Mouse (Mus musculus): ENCODE data around the gene Gm42957. TPM values are rescaled to one million over a fixed set of nuclear protein-coding genes. Genes with fewer than 3 reads are reported as not detected.

Gene Gm42957
- polyA plus RNA-seq, 1 experiment from 2014 or later = 0.04 TPM

DNA sequence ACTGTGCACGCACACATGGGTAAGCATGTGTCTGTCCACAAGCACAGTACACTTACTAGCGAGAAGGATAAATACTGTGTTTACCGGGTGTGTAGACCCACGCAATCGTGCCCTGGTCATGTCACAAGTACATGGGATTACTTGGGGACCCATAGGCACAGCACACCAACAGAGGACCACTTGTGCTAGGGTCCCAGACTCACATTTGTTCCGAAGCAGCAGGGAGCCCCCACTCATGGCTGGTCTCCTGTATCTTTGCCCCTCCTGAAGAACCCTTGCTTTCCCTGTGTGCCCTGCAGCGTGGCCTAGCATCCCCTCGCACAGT lies 36.2 kb upstream of the Gm42957 start:
- H3K27ac ChIP-seq (replicated peaks) = no peak overlapping the region

DNA sequence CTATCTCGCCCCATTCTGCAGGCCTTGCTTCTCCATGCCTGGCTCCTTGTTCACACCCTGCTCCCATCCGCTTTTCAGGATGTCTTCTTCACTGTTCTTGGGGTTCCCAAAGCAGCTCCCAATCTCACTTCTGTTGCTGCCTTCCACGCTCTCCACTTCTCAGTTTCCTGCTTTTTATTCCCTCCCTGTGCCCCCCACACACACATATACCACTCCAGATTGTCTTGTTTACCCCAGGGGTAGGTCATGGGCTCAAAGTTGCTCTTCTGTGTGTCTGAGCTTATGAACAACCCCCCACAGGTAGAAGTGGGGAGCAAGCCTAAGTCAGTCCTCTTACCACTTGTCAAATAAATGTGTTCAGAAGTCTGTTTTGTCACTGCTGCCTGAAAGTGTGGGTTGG lies 35.9 kb upstream of the Gm42957 start:
- DNase-seq (ENCODE audit: low spot score) = no peak
- no peak overlapping the region for H3K4me2 ChIP-seq (replicated peaks; ENCODE audit: low read depth)
- 85% methylated on average over 3 of the region's 3 CpGs for WGBS

More for the DNA sequence above, 36.2 kb upstream of the Gm42957 start:
- WGBS = 63% methylated on average over 8 of the region's 8 CpGs
- H3K4me2 ChIP-seq (replicated peaks; ENCODE audit: low read depth) = peak overlapping the region; percentile 81
- H3K9ac ChIP-seq (ENCODE audit: low read length) = 0 out of 2 replicates have a peak overlapping the region, but pooled peaks have one; percentile 63
- H3K9me3 ChIP-seq (ENCODE audit: control insufficient read depth, low read length) = no peaks in the 10 kb centered on the region
- DNase-seq (ENCODE audit: low spot score) (no peak), ATAC-seq (ENCODE audit: low FRiP score, low TSS enrichment) (no peak)
- no peak overlapping the region for H3K4me3 ChIP-seq (ENCODE audit: low read depth, low read length)
- no peak for TF ChIP-seq EP300 (optimal IDR thresholded peaks at IDR 0.05)
- TF ChIP-seq CTCF (IDR thresholded peaks at IDR 0.05; ENCODE audit: low read depth) = no peak
- no peaks in the 10 kb centered on the region for H3K36me3 ChIP-seq (ENCODE audit: control insufficient read depth, insufficient read depth, low read length)
- no peaks in the 10 kb centered on the region for H3K27me3 ChIP-seq (ENCODE audit: control insufficient read depth, insufficient read depth, low read length)
- H3K4me1 ChIP-seq (replicated peaks; ENCODE audit: control insufficient read depth, insufficient read depth) = 0 out of 2 replicates have a peak, but pooled peaks cover 3% of the 10 kb centered on the region

DNA sequence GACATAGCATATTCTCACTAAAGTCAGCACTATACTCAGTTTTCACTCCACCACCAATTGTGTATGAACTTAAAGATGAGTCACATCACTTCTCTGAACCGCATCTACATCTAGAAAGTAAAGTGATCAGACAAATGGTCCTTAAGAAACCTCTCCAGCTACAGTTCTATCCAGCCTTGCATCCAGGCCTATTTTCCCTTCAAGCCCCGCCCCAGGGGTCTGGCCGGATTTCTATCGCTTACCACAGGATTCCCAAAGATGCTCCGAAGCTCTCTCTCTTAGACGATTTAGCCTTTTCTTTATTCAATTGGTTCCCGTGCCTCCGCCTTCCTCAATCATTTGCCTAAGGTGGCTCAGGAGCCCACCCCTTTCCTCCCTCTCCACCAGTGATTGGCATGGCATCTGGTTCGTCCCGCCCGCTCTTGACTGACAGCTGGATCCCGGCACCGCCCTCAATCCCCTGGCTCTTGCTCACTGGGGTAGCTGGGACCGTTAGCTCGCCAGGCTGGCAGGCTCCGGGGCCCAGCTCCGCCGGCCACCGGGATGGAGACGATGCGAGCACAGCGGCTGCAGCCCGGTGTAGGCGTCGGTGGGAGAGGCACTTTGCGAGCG lies 34.5 kb upstream of the Gm42957 start, which contains the start of gene Lix1l:
Gene Lix1l, plus strand, starts transcription at position 511 of the 612 bp plus-strand sequence.
- peak within 1 kb of the TSS; percentile 69 for H3K4me2 ChIP-seq (replicated peaks; ENCODE audit: low read depth)
- H3K27ac ChIP-seq (replicated peaks) = peak within 1 kb of the TSS; percentile 97
- H3K27me3 ChIP-seq (ENCODE audit: control insufficient read depth, insufficient read depth, low read length) = no peaks in the 10 kb centered on the region
- 0 out of 2 replicates have a peak, but pooled peaks cover 3% of the 10 kb centered on the region for H3K4me1 ChIP-seq (replicated peaks; ENCODE audit: control insufficient read depth, insufficient read depth)
- no peaks in the 10 kb centered on the region for H3K9me3 ChIP-seq (ENCODE audit: control insufficient read depth, low read length)
- peak within 1 kb of the TSS; percentile 61 for H3K4me3 ChIP-seq (ENCODE audit: low read depth, low read length)
- ATAC-seq (ENCODE audit: low FRiP score, low TSS enrichment) (peak; percentile 90), DNase-seq (ENCODE audit: low spot score) (peak; percentile 88)
- 1% methylated on average over 25 of the region's 27 CpGs for WGBS
- H3K36me3 ChIP-seq (ENCODE audit: control insufficient read depth, insufficient read depth, low read length) = no peaks in the 10 kb centered on the region
- TF ChIP-seq CTCF (IDR thresholded peaks at IDR 0.05; ENCODE audit: low read depth) = no peak
- TF ChIP-seq EP300 (optimal IDR thresholded peaks at IDR 0.05) = no peak
- peak within 1 kb of the TSS; percentile 72 for H3K9ac ChIP-seq (ENCODE audit: low read length)

More for the DNA sequence above, 35.9 kb upstream of the Gm42957 start:
- Histone ChIP-seq H3K4me3 (ENCODE audit: low read depth, low read length) (no peak overlapping the region), H3K27me3 (ENCODE audit: control insufficient read depth, insufficient read depth, low read length) (no peaks in the 10 kb centered on the region), H3K36me3 (ENCODE audit: control insufficient read depth, insufficient read depth, low read length) (no peaks in the 10 kb centered on the region), H3K27ac (replicated peaks) (no peak overlapping the region), H3K9ac (ENCODE audit: low read length) (no peak overlapping the region), H3K4me1 (replicated peaks; ENCODE audit: control insufficient read depth, insufficient read depth) (0 out of 2 replicates have a peak, but pooled peaks cover 3% of the 10 kb centered on the region), H3K9me3 (ENCODE audit: control insufficient read depth, low read length) (no peaks in the 10 kb centered on the region)
- ATAC-seq (ENCODE audit: low FRiP score, low TSS enrichment) = no peak
- no peak for TF ChIP-seq EP300 (optimal IDR thresholded peaks at IDR 0.05)
- no peak for TF ChIP-seq CTCF (IDR thresholded peaks at IDR 0.05; ENCODE audit: low read depth)

DNA sequence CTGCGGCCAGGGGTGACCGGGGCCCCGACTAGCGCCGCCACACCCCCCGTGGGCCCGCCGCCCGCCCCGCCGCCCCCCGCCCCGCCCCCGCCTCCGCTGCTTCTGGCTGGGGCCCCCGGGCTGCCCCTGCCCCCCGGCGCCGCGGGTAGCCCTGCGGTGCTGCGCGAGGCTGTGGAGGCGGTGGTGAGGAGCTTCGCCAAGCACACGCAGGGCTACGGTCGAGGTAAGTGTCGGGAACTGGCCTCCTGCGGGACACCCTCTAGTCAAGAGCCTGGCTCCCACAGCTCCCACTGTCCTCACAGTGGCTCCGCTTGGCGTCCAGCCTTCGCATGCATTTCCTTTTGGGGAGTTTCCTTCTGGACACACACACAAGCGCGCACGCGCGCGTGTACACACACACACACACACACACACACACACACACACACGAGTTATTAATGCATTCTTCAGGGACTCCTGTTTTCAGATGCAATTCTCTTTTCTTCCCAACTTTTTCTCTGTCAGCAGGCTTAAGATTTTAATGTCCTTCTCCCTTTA lies 34.0 kb upstream of the Gm42957 start:
- Histone ChIP-seq H3K4me2 (replicated peaks; ENCODE audit: low read depth) (peak overlapping the region; percentile 69), H3K27ac (replicated peaks) (peak overlapping the region; percentile 97), H3K36me3 (ENCODE audit: control insufficient read depth, insufficient read depth, low read length) (no peaks in the 10 kb centered on the region), H3K4me3 (ENCODE audit: low read depth, low read length) (peak overlapping the region; percentile 61), H3K9me3 (ENCODE audit: control insufficient read depth, low read length) (no peaks in the 10 kb centered on the region), H3K9ac (ENCODE audit: low read length) (peak overlapping the region; percentile 72), H3K27me3 (ENCODE audit: control insufficient read depth, insufficient read depth, low read length) (no peaks in the 10 kb centered on the region), H3K4me1 (replicated peaks; ENCODE audit: control insufficient read depth, insufficient read depth) (0 out of 2 replicates have a peak, but pooled peaks cover 3% of the 10 kb centered on the region)
- TF ChIP-seq EP300 (optimal IDR thresholded peaks at IDR 0.05) = no peak
- TF ChIP-seq CTCF (IDR thresholded peaks at IDR 0.05; ENCODE audit: low read depth) = no peak
- DNase-seq (ENCODE audit: low spot score) (peak; percentile 60), ATAC-seq (ENCODE audit: low FRiP score, low TSS enrichment) (peak; percentile 62)
- under 1% methylated on average over 30 of the region's 40 CpGs for WGBS

DNA sequence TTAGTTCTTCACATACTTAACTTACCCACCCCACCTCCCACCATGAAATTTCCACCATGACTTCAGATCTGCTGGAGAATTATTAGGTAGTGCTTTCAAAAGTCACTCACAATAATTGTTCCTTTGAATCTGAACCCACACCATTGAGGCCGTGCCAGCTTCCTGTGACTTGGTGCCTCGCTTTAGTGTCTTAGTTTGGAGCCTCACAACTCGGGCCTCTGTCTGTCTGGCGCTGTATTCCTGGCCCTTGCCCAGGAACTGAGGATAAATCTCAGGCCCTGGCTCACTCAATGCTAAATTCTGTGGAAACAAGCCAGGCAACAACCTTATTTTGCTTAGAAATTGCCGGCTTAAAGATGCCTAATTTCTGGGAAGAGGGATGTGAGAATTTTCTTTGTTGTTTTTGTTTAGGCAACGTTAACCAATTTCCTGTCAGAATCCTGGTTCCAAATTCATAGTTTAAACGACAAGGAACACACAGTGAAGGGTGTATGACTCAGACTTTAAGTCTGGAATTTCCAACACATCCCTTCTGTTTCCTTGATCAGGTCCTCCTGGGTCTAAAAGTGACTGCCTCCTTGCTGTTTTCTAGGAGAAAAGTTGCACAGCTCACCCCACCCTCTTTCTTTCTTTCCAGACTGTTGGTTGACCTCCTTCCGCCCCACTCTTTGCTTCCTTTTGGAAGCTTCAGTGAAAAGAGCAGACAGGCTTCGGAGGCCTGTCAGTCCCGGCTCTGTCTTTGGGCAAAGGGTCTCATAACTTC lies 33.2 kb upstream of the Gm42957 start:
- TF ChIP-seq CTCF (IDR thresholded peaks at IDR 0.05; ENCODE audit: low read depth) (peak; percentile 7; the same call in 1 of the 2 replicates), EP300 (optimal IDR thresholded peaks at IDR 0.05) (no peak)
- H3K4me1 ChIP-seq (replicated peaks; ENCODE audit: control insufficient read depth, insufficient read depth) = 0 out of 2 replicates have a peak, but pooled peaks cover 3% of the 10 kb centered on the region
- no peak for ATAC-seq (ENCODE audit: low FRiP score, low TSS enrichment)

More for the DNA sequence above, 33.2 kb upstream of the Gm42957 start:
- Histone ChIP-seq H3K36me3 (ENCODE audit: control insufficient read depth, insufficient read depth, low read length) (no peaks in the 10 kb centered on the region), H3K27ac (replicated peaks) (peak overlapping the region; percentile 97), H3K9me3 (ENCODE audit: control insufficient read depth, low read length) (no peaks in the 10 kb centered on the region), H3K4me3 (ENCODE audit: low read depth, low read length) (peak overlapping the region; percentile 61), H3K27me3 (ENCODE audit: control insufficient read depth, insufficient read depth, low read length) (no peaks in the 10 kb centered on the region), H3K4me2 (replicated peaks; ENCODE audit: low read depth) (peak overlapping the region; percentile 69), H3K9ac (ENCODE audit: low read length) (peak overlapping the region; percentile 72)
- 30% methylated on average over 10 of the region's 10 CpGs for WGBS
- no peak for DNase-seq (ENCODE audit: low spot score)

All from stomach, postnatal 0 days (tissue).